Mouse (Mus musculus) right cerebral cortex, adult 2 months (tissue): ENCODE measurements around the gene Enah.

Experiments
- DNase-seq, 2 experiments: peaks; one replicate each; pipeline ENCODE4 v3.0.0; 2021 to 2022; ENCODE audit warnings: low spot score in 2 of 2

Enah gene

GRCm38 (mm10) chr1:182019926-182020801 lies at the start of gene Enah:
TSS of gene Enah (minus strand) at chr1:182019990.
- DNase-seq: peak; percentile 77 to 80

GRCm38 (mm10) chr1:182068136-182068535 lies 48.3 kb upstream of the Enah start:
- DNase-seq: no peak

- DNase-seq: no peak
Observed at GRCm38 (mm10) chr1:182066527-182067465, 47.0 kb upstream of the Enah start.

- no peak for DNase-seq
Observed at GRCm38 (mm10) chr1:182063716-182064115, 43.9 kb upstream of the Enah start.

GRCm38 (mm10) chr1:182062801-182063200 lies 43.0 kb upstream of the Enah start:
- no peak for DNase-seq

GRCm38 (mm10) chr1:182061203-182061602 lies 41.4 kb upstream of the Enah start:
- DNase-seq: no peak

- no peak for DNase-seq
Observed at GRCm38 (mm10) chr1:182059806-182060205, 40.0 kb upstream of the Enah start.

GRCm38 (mm10) chr1:182057998-182058397 lies 38.2 kb upstream of the Enah start:
- DNase-seq: no peak

- DNase-seq: no peak
Observed at GRCm38 (mm10) chr1:182055122-182055521, 35.3 kb upstream of the Enah start.

GRCm38 (mm10) chr1:182054651-182055050 lies 34.9 kb upstream of the Enah start:
- DNase-seq: no peak

- DNase-seq: no peak
Observed at GRCm38 (mm10) chr1:182052973-182053372, 33.2 kb upstream of the Enah start.

GRCm38 (mm10) chr1:182052385-182052784 lies 32.6 kb upstream of the Enah start:
- DNase-seq: no peak

- no peak for DNase-seq
Observed at GRCm38 (mm10) chr1:182049813-182050212, 30.0 kb upstream of the Enah start.

GRCm38 (mm10) chr1:182048101-182048500 lies 28.3 kb upstream of the Enah start:
- no peak for DNase-seq

- DNase-seq: no peak
Observed at GRCm38 (mm10) chr1:182047016-182047690, 27.4 kb upstream of the Enah start.

- DNase-seq: peak; percentile 19 to 40
Observed at GRCm38 (mm10) chr1:182045208-182045607, 25.4 kb upstream of the Enah start.

- no peak for DNase-seq
Observed at GRCm38 (mm10) chr1:182040538-182040937, 20.7 kb upstream of the Enah start.

- no peak for DNase-seq
Observed at GRCm38 (mm10) chr1:182031757-182032156, 12.0 kb upstream of the Enah start.

- DNase-seq: no peak
Observed at GRCm38 (mm10) chr1:182031066-182031465, 11.3 kb upstream of the Enah start.

- DNase-seq: no peak
Observed at GRCm38 (mm10) chr1:182029989-182030649, 10.3 kb upstream of the Enah start.
